Mouse (Mus musculus) forebrain, embryonic 12.5 days (tissue): ENCODE results near the gene Sall1. TPM values are rescaled to one million over a fixed set of nuclear protein-coding genes. Genes with fewer than 3 reads are reported as not detected.

Source experiments
- ATAC-seq: fragments of 200-750 bp; cut with Nextera tagmentation; 2 replicates; pipeline ENCODE4 v1.8.0; 2017; ENCODE audit warnings: moderate TSS enrichment; ENCODE audit not compliant: low FRiP score
- H3K27ac ChIP-seq: fragments of 300-500 bp; sonication (generic); 2 replicates; pipeline ENCODE4 v1.5.1; 2016; ENCODE audit warnings: mild to moderate bottlenecking
- H3K27me3 ChIP-seq: fragments of 300-500 bp; sonication (generic); 2 replicates; pipeline ENCODE4 v1.6.1; 2016; ENCODE audit warnings: mild to moderate bottlenecking
- H3K36me3 ChIP-seq: fragments of 300-500 bp; sonication (generic); replicated peaks from 2 replicates; pipeline ENCODE4 v1.6.1; 2016; ENCODE audit warnings: mild to moderate bottlenecking
- H3K4me1 ChIP-seq: fragments of 300-500 bp; sonication (generic); 2 replicates; pipeline ENCODE4 v1.6.1; 2016
- H3K4me2 ChIP-seq: fragments of 300-500 bp; sonication (generic); 2 replicates; pipeline ENCODE4 v1.6.1; 2016; ENCODE audit warnings: mild to moderate bottlenecking, moderate library complexity
- H3K4me3 ChIP-seq: fragments of 300-500 bp; sonication (generic); replicated peaks from 2 replicates; pipeline ENCODE4 v1.5.1; 2016; ENCODE audit warnings: mild to moderate bottlenecking
- H3K9ac ChIP-seq: fragments of 300-500 bp; sonication (generic); 2 replicates; pipeline ENCODE4 v1.6.1; 2016; ENCODE audit warnings: mild to moderate bottlenecking
- H3K9me3 ChIP-seq: fragments of 300-500 bp; sonication (generic); 2 replicates; pipeline ENCODE4 v1.6.1; 2016
- WGBS: fragments of 180-500 bp; shearing (Covaris S2); methylation state at CpG from one replicate; pipeline ENCODE4 v1.1.7; 2016; 5-methylcytosine and 5-hydroxymethylcytosine counted together
- polyA plus RNA-seq: library from polyadenylated mRNA; unstranded; fragments of >200 nt; fragmentation: Nextera tagmentation; extraction: Ambion mirVana; gene quantifications from 2 replicates; pipeline ENCODE4 v1.2.1, GENCODE M21; 2016

The Sall1 gene
- polyA plus RNA-seq = 26.6 and 33.4 TPM in 2 replicates

DNA sequence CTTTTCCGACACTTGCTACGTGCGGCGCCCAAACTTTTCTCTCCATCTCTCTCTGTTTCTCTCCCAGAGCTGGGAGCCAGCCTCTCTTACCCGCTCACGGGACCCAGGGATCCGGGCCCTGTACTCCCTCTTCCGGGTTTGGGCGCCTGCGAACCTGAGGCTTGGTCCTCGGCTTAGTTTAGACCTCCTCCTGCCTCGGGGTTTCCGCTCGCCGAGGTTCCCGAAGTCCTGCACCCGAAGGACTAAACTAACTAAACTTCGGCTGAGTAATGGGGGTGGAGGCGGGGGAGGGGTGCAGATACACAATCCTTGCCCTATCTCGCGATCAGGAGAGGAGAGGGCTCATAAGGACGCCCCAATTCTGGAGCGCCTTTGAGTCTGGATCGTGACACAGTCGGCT lies at the start of gene Sall1:
TSS of gene Sall1 (minus strand) at position 223 of the 400 bp plus-strand sequence.
- Histone ChIP-seq H3K27me3 (peaks cover 44% of the 10 kb centered on the region), H3K4me3 (peak within 1 kb of the TSS; percentile 58), H3K9ac (peak within 1 kb of the TSS; percentile 97), H3K4me1 (peaks cover 54% of the 10 kb centered on the region), H3K9me3 (no peaks in the 10 kb centered on the region), H3K27ac (peak within 1 kb of the TSS; percentile 94), H3K36me3 (no peaks in the 10 kb centered on the region), H3K4me2 (peak within 1 kb of the TSS; percentile 78)
- no peak for ATAC-seq
- under 1% methylated on average over 25 of the region's 25 CpGs for WGBS

GRCm38 (mm10) chr8:89089916-89090315 lies 46.0 kb upstream of the Sall1 start:
- Histone ChIP-seq H3K4me1 (peaks cover 7% of the 10 kb centered on the region), H3K27ac (no peak overlapping the region), H3K36me3 (no peaks in the 10 kb centered on the region), H3K27me3 (no peaks in the 10 kb centered on the region), H3K9me3 (no peaks in the 10 kb centered on the region), H3K4me3 (no peak overlapping the region), H3K9ac (no peak overlapping the region), H3K4me2 (no peak overlapping the region)
- no peak for ATAC-seq
- 21% methylated on average over 5 of the region's 5 CpGs for WGBS

DNA sequence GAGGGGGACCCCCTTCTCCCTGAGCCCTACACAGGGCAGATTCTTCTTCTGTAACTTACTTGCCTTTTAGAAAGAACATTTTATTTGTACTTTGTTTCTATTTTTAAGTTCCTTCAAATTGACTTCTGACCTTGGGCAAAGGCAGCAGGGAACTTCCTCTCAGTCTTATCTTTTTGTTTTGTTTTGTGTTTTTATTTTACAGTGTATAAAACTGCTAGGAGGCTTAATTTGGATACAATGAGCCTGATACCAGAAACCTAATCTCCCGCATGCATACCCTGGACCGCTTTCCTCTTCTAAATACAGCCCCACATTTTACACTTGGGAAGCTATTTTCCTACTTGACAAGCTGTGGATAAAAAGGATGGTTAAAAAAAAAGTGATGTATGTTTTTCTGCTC lies 35.2 kb upstream of the Sall1 start:
- no peaks in the 10 kb centered on the region for H3K4me1 ChIP-seq
- no peak for ATAC-seq
- WGBS = 85% methylated on average over 2 of the region's 2 CpGs

GRCm38 (mm10) chr8:89072968-89073382 lies 29.0 kb upstream of the Sall1 start:
- H3K9ac ChIP-seq = no peak overlapping the region
- H3K9me3 ChIP-seq = no peaks in the 10 kb centered on the region
- no peaks in the 10 kb centered on the region; the same call in 1 of the 2 replicates for H3K27me3 ChIP-seq
- H3K4me2 ChIP-seq = no peak overlapping the region
- H3K27ac ChIP-seq = peak overlapping the region; percentile 33; the same call in 1 of the 2 replicates
- no peak overlapping the region for H3K4me3 ChIP-seq
- H3K4me1 ChIP-seq = peaks cover 16% of the 10 kb centered on the region
- no peak for ATAC-seq
- 5% methylated on average over 3 of the region's 3 CpGs for WGBS
- no peaks in the 10 kb centered on the region for H3K36me3 ChIP-seq

More for the DNA sequence above, 35.2 kb upstream of the Sall1 start:
- Histone ChIP-seq H3K36me3 (no peaks in the 10 kb centered on the region), H3K4me2 (no peak overlapping the region), H3K9me3 (no peaks in the 10 kb centered on the region), H3K9ac (no peak overlapping the region), H3K27ac (no peak overlapping the region), H3K27me3 (no peaks in the 10 kb centered on the region; the same call in 1 of the 2 replicates), H3K4me3 (no peak overlapping the region)

- no peak overlapping the region for H3K9ac ChIP-seq
- H3K4me1 ChIP-seq = peaks cover 11% of the 10 kb centered on the region
- H3K4me3 ChIP-seq = no peak overlapping the region
- no peaks in the 10 kb centered on the region for H3K9me3 ChIP-seq
- no peak overlapping the region for H3K27ac ChIP-seq
- H3K4me2 ChIP-seq = no peak overlapping the region
- no peak for ATAC-seq
- 83% methylated on average over 3 of the region's 3 CpGs for WGBS
- H3K27me3 ChIP-seq = no peaks in the 10 kb centered on the region
- no peaks in the 10 kb centered on the region for H3K36me3 ChIP-seq
Observed at GRCm38 (mm10) chr8:89067499-89067898, 23.5 kb upstream of the Sall1 start.

GRCm38 (mm10) chr8:89064042-89064441 lies 20.1 kb upstream of the Sall1 start:
- no peak overlapping the region for H3K4me3 ChIP-seq
- H3K4me1 ChIP-seq = peaks cover 14% of the 10 kb centered on the region
- H3K27ac ChIP-seq = 0 out of 2 replicates have a peak overlapping the region, but pooled peaks have one; percentile 14
- H3K9ac ChIP-seq = no peak overlapping the region
- no peaks in the 10 kb centered on the region; the same call in 1 of the 2 replicates for H3K36me3 ChIP-seq
- H3K4me2 ChIP-seq = no peak overlapping the region
- no peak for ATAC-seq
- 31% methylated on average over 9 of the region's 9 CpGs for WGBS
- H3K9me3 ChIP-seq = no peaks in the 10 kb centered on the region
- no peaks in the 10 kb centered on the region for H3K27me3 ChIP-seq

DNA sequence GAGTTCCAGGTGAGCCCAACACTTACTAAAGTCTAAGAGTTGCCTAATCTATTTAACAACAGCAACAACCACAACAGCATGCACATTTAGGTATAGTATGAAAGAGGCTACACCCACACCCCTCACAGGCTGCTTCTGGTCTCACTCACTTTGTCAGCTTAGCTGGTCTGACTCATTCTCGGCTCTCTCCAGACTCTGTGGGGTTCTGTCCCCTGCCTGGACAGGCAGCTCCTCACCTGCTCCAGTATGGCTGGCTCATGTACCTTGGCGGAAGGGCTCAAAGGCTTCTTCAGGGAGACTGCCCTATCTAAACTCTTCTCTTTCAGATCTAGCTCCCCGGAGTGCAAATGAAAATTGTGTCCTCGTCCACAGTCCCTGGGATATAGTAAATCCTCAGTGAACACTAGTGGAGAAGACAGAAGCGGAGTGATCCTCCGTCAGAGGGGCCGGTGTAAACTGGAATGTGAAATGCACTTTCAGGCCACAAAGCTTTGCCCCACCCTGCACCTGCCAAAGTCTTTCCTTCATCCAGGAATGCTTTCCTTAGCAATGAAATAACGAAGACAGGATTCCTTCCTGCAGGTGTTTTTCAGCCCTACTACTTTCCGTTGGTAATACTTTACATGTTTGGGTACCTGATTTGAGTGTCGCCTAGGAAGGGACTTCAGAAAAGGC lies 19.5 kb upstream of the Sall1 start:
- Histone ChIP-seq H3K36me3 (no peaks in the 10 kb centered on the region; the same call in 1 of the 2 replicates), H3K4me2 (no peak overlapping the region), H3K9me3 (no peaks in the 10 kb centered on the region), H3K9ac (no peak overlapping the region), H3K27ac (no peak overlapping the region), H3K4me1 (peaks cover 15% of the 10 kb centered on the region), H3K4me3 (no peak overlapping the region), H3K27me3 (no peaks in the 10 kb centered on the region)
- 70% methylated on average over 10 of the region's 10 CpGs for WGBS
- ATAC-seq = no peak

DNA sequence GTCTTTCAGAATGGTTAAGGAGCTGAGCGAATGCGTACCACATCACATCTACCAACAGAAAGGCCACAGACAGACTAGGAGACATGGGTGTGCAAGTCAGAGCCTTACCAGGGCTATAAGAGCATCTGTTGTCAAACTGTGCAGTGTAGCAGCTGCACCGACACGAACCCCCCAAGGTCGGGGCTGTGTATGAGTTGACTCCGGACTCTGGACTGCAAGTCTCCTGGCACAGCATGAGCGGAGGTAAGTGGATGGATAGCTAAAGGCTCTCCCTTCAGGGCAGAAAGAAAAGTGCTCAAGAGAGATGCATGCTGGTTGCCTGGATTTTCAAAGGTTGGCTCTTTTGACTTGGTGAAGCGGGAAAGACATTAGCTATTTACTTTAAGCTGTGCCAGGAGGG lies 16.8 kb upstream of the Sall1 start:
- peaks cover 20% of the 10 kb centered on the region for H3K4me1 ChIP-seq
- 91% methylated on average over 8 of the region's 8 CpGs for WGBS
- no peak overlapping the region for H3K27ac ChIP-seq
- H3K36me3 ChIP-seq = no peaks in the 10 kb centered on the region; the same call in 1 of the 2 replicates
- no peak for ATAC-seq
- H3K9me3 ChIP-seq = no peaks in the 10 kb centered on the region
- 0 out of 2 replicates have a peak, but pooled peaks cover 1% of the 10 kb centered on the region for H3K27me3 ChIP-seq
- H3K9ac ChIP-seq = no peak overlapping the region
- H3K4me3 ChIP-seq = no peak overlapping the region
- no peak overlapping the region for H3K4me2 ChIP-seq

- ATAC-seq = no peak
- H3K36me3 ChIP-seq = no peaks in the 10 kb centered on the region; the same call in 1 of the 2 replicates
- no peak overlapping the region for H3K27ac ChIP-seq
- H3K9me3 ChIP-seq = no peaks in the 10 kb centered on the region
- no peak overlapping the region for H3K4me2 ChIP-seq
- peaks cover 23% of the 10 kb centered on the region for H3K4me1 ChIP-seq
- WGBS = 60% methylated on average over 6 of the region's 6 CpGs
- no peak overlapping the region for H3K9ac ChIP-seq
- no peak overlapping the region for H3K4me3 ChIP-seq
- H3K27me3 ChIP-seq = 0 out of 2 replicates have a peak, but pooled peaks cover 3% of the 10 kb centered on the region
Observed at GRCm38 (mm10) chr8:89059507-89059906, 15.5 kb upstream of the Sall1 start.

GRCm38 (mm10) chr8:89052880-89053279 lies 8.9 kb upstream of the Sall1 start:
- Histone ChIP-seq H3K27ac (no peak overlapping the region), H3K4me2 (no peak overlapping the region), H3K9me3 (no peaks in the 10 kb centered on the region), H3K4me1 (peaks cover 17% of the 10 kb centered on the region), H3K9ac (no peak overlapping the region), H3K27me3 (peaks cover 19% of the 10 kb centered on the region), H3K4me3 (no peak overlapping the region), H3K36me3 (no peaks in the 10 kb centered on the region)
- ATAC-seq = no peak
- 84% methylated on average over 7 of the region's 7 CpGs for WGBS

- WGBS = 3% methylated on average over 25 of the region's 26 CpGs
- H3K4me3 ChIP-seq = peak overlapping the region; percentile 58
- peak overlapping the region; percentile 78 for H3K4me2 ChIP-seq
- H3K4me1 ChIP-seq = peaks cover 43% of the 10 kb centered on the region
- no peaks in the 10 kb centered on the region for H3K9me3 ChIP-seq
- 0 out of 2 replicates have a peak overlapping the region, but pooled peaks have one; percentile 97 for H3K9ac ChIP-seq
- peak overlapping the region; percentile 94 for H3K27ac ChIP-seq
- no peaks in the 10 kb centered on the region for H3K36me3 ChIP-seq
- no peak for ATAC-seq
- H3K27me3 ChIP-seq = peaks cover 51% of the 10 kb centered on the region
Observed at GRCm38 (mm10) chr8:89046639-89047348, 2.8 kb upstream of the Sall1 start.

DNA sequence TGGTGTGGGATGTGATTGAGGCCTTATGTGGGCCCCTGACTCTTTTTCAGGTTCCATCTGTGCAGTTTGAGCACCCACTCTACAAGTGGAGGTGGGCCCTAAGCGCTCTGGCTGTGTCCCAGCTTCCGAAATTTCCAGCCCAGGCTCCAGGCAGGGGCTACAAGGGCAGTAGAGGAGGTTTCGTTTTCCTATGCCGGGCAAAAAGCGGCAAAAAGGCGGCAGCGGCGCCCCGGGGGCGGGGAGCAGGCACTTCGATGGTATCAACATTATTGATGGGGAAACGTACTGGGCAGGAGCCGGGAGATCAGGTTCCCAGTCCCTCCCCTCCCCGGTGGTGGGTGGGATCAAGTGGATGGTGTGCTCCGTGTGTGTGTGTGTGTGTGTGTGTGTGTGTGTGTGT lies 2.3 kb upstream of the Sall1 start:
- peak overlapping the region; percentile 78 for H3K4me2 ChIP-seq
- H3K9ac ChIP-seq = peak overlapping the region; percentile 97
- peak overlapping the region; percentile 94 for H3K27ac ChIP-seq
- H3K4me1 ChIP-seq = peaks cover 46% of the 10 kb centered on the region
- no peaks in the 10 kb centered on the region for H3K9me3 ChIP-seq
- peak overlapping the region; percentile 58 for H3K4me3 ChIP-seq
- ATAC-seq = no peak
- no peaks in the 10 kb centered on the region for H3K36me3 ChIP-seq
- H3K27me3 ChIP-seq = peaks cover 51% of the 10 kb centered on the region
- WGBS = 2% methylated on average over 14 of the region's 15 CpGs
